Mouse (Mus musculus) myocyte (in vitro differentiated cells): ENCODE measurements around the gene Trnau1ap.

ENCODE experiments used
- CEBPB ChIP-seq: IDR thresholded peaks from 2 replicates; pipeline ENCODE4 v1.6.1; 2011; ENCODE audit warnings: mild to moderate bottlenecking, moderate library complexity; ENCODE audit not compliant: poor library complexity, insufficient read depth, severe bottlenecking
- MAX ChIP-seq: IDR thresholded peaks from one replicate; pipeline ENCODE4 v1.6.1; 2011; ENCODE audit warnings: low read depth, mild to moderate bottlenecking, control low read depth
- MYOD1 ChIP-seq, 3 experiments: IDR thresholded peaks; one replicate each; pipeline ENCODE4 v1.6.1; 2011; ENCODE audit warnings: control low read depth in 2 of 3, low read depth in 2 of 3, mild to moderate bottlenecking in 2 of 3, moderate library complexity in 1 of 3; ENCODE audit not compliant: insufficient read length in 2 of 3, control insufficient read depth in 1 of 3
- MYOG ChIP-seq, 3 experiments: IDR thresholded peaks; one replicate each; pipeline ENCODE4 v1.6.1; 2011; ENCODE audit warnings: control low read depth in 2 of 3, low read depth in 2 of 3, mild to moderate bottlenecking in 2 of 3; ENCODE audit not compliant: insufficient read length in 2 of 3, control insufficient read depth in 1 of 3, insufficient read depth in 1 of 3
- POLR2A ChIP-seq: IDR thresholded peaks from one replicate; pipeline ENCODE4 v1.6.1; 2011; ENCODE audit warnings: low read depth, mild to moderate bottlenecking, control low read depth, moderate library complexity; ENCODE audit not compliant: insufficient read length
- POLR2AphosphoS2 ChIP-seq: IDR thresholded peaks from one replicate; pipeline ENCODE4 v1.6.1; 2011; ENCODE audit warnings: low read depth, control low read depth; ENCODE audit not compliant: insufficient read length
- USF1 ChIP-seq: IDR thresholded peaks from one replicate; pipeline ENCODE4 v1.6.1; 2011; ENCODE audit warnings: low read depth, mild to moderate bottlenecking, control low read depth, moderate library complexity

GRCm38 (mm10) chr4:132341451-132341850, 12.1 kb upstream of the Trnau1ap start:
- no peak for TF ChIP-seq POLR2A
- TF ChIP-seq MAX, result no peak
- TF ChIP-seq USF1, result no peak
- TF ChIP-seq CEBPB, result no peak
- no peak for TF ChIP-seq POLR2AphosphoS2
- TF ChIP-seq MYOD1 (IDR thresholded peaks at IDR 0.05; ENCODE audit: control insufficient read depth in 1 of 3, insufficient read length in 2 of 3, low read depth in 2 of 3), result no peak
- TF ChIP-seq MYOG (IDR thresholded peaks at IDR 0.05; ENCODE audit: control insufficient read depth in 1 of 3, insufficient read depth in 1 of 3, insufficient read length in 2 of 3, low read depth in 2 of 3), result peak in 1 of 3 experiments; percentile 55
